Mouse (Mus musculus) stomach, embryonic 14.5 days (tissue): ENCODE measurements around the gene Itpr3. TPM values are rescaled to one million over a fixed set of nuclear protein-coding genes. Genes with fewer than 3 reads are reported as not detected.

Experiments
- ATAC-seq: fragments of 200-750 bp; cut with Nextera tagmentation; 2 replicates; pipeline ENCODE4 v1.8.0; 2017; ENCODE audit warnings: low read depth, moderate TSS enrichment; ENCODE audit not compliant: insufficient number of reproducible peaks, insufficient read depth, low FRiP score
- H3K27ac ChIP-seq: fragments of 300-500 bp; sonication (generic); 2 replicates; pipeline ENCODE4 v1.5.1; 2014; ENCODE audit warnings: mild to moderate bottlenecking, low read length, moderate library complexity, mixed read lengths
- H3K27me3 ChIP-seq: fragments of 300-500 bp; sonication (generic); 2 replicates; pipeline ENCODE4 v1.6.1; 2014; ENCODE audit warnings: low read length, control low read depth, mixed read lengths; ENCODE audit not compliant: control insufficient read depth, insufficient read depth
- H3K36me3 ChIP-seq: fragments of 300-500 bp; sonication (generic); 2 replicates; pipeline ENCODE4 v1.6.1; 2014; ENCODE audit warnings: mild to moderate bottlenecking, control low read depth, low read length, moderate library complexity, mixed read lengths; ENCODE audit not compliant: control insufficient read depth, insufficient read depth
- H3K4me1 ChIP-seq: fragments of 300-500 bp; sonication (generic); 2 replicates; pipeline ENCODE4 v1.6.1; 2014; ENCODE audit warnings: low read length, control low read depth, mixed read lengths; ENCODE audit not compliant: control insufficient read depth, insufficient read depth
- H3K4me2 ChIP-seq: fragments of 300-500 bp; sonication (generic); replicated peaks from 2 replicates; pipeline ENCODE4 v1.6.1; 2014; ENCODE audit warnings: low read depth, low read length, control low read depth
- H3K4me3 ChIP-seq: fragments of 300-500 bp; sonication (generic); 2 replicates; pipeline ENCODE4 v1.5.1; 2014; ENCODE audit warnings: low read depth, low read length, control low read depth
- H3K9ac ChIP-seq: fragments of 300-500 bp; sonication (generic); replicated peaks from 2 replicates; pipeline ENCODE4 v1.6.1; 2014; ENCODE audit warnings: low read depth, mild to moderate bottlenecking, control low read depth, low read length, moderate library complexity, mixed read lengths
- H3K9me3 ChIP-seq: fragments of 300-500 bp; sonication (generic); 2 replicates; pipeline ENCODE4 v1.6.1; 2016; ENCODE audit warnings: low read depth, low read length, control low read depth; ENCODE audit not compliant: control insufficient read depth
- WGBS: fragments of 180-500 bp; shearing (Covaris S2); extraction: QIAGEN DNeasy Blood & Tissue Kit; methylation state at CpG from one replicate; pipeline ENCODE4 v1.1.7; 2014; 5-methylcytosine and 5-hydroxymethylcytosine counted together
- polyA plus RNA-seq: library from polyadenylated mRNA; unstranded; fragments of >200 nt; fragmentation: Nextera tagmentation; extraction: Ambion mirVana; gene quantifications from 2 replicates; pipeline ENCODE4 v1.2.1, GENCODE M21; 2014

The Itpr3 gene
- 11.5 and 13.3 TPM in 2 replicates for polyA plus RNA-seq

DNA sequence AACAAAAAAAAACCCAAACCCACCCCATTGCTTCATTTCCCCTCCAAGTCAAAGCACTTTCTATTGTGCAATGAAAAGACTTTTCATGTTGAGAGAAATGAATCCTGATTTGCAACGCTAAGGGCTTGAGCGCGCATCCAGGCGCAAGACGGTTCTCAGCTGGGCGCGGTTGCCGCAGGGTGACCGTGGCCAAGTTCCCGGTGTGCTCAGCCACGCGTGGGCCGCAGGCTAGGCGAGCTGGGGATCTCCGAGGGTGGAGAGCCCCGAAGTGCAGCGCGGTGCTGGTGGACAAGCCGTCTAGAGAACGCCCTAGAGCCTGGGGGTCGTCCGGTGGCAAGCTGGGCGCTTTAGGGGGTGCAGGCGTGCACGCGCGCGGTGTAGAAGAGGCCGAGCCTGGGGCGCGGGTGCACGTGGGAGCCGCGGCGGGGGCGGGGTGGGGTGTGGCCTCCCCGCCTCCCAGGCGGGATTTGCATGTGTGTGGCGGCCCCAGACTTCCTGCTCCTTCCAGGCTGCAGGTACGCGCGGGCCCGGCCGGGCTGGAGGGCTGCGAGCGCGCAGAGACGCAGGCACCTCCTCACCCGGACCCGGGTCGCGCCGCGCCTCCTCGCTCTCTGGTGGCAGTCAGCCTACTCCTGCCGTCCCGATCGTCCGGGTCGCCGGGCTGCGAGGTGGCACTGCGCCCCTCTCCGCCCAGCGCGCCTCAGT lies at the start of gene Itpr3:
TSS of gene Itpr3 (plus strand) at position 493 of the 705 bp plus-strand sequence.
- Histone ChIP-seq H3K36me3 (no peaks in the 10 kb centered on the region), H3K4me2 (peak within 1 kb of the TSS; percentile 93)
- WGBS: under 1% methylated on average over 60 of the region's 66 CpGs

GRCm38 (mm10) chr17:27008277-27008676 lies 48.8 kb upstream of the Itpr3 start:
- Histone ChIP-seq H3K4me1 (peaks cover 4% of the 10 kb centered on the region; the same call in 1 of the 2 replicates), H3K4me3 (no peak overlapping the region), H3K4me2 (no peak overlapping the region), H3K27me3 (no peaks in the 10 kb centered on the region), H3K27ac (no peak overlapping the region), H3K9me3 (no peaks in the 10 kb centered on the region), H3K36me3 (no peaks in the 10 kb centered on the region), H3K9ac (no peak overlapping the region)
- 68% methylated on average over 2 of the region's 2 CpGs for WGBS
- ATAC-seq: no peak

More for the DNA sequence above, at the start of gene Itpr3:
- peak within 1 kb of the TSS; percentile 89 for H3K27ac ChIP-seq
- peak within 1 kb of the TSS; percentile 58 for H3K9ac ChIP-seq
- peak; percentile 71 for ATAC-seq
- H3K27me3 ChIP-seq: no peaks in the 10 kb centered on the region
- H3K4me3 ChIP-seq: peak within 1 kb of the TSS; percentile 65
- peaks cover 5% of the 10 kb centered on the region; the same call in 1 of the 2 replicates for H3K4me1 ChIP-seq
- H3K9me3 ChIP-seq: no peaks in the 10 kb centered on the region

DNA sequence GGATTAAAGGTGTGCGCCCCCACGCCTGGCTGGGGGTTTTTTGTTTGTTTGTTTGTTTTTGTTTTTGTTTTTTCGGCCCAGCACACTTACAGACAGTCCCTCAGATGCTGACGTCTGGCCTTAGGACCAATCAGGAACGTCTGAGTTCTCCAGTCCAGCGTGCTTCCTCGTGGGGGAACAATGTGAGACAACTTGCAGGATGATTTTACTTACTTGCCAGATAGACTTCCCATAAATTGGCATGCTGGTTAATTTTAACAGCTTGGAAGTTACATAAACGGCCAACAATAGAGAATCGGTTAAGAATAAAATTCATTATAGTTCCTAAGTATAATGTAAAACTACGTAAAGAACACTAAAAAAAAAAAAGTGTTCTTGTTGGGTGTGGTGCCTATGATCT lies 45.9 kb upstream of the Itpr3 start:
- H3K4me3 ChIP-seq: no peak overlapping the region
- no peaks in the 10 kb centered on the region for H3K36me3 ChIP-seq
- WGBS: 88% methylated on average over 10 of the region's 10 CpGs
- H3K27ac ChIP-seq: no peak overlapping the region
- no peak overlapping the region for H3K9ac ChIP-seq
- peaks cover 3% of the 10 kb centered on the region; the same call in 1 of the 2 replicates for H3K4me1 ChIP-seq
- no peaks in the 10 kb centered on the region for H3K9me3 ChIP-seq
- no peak for ATAC-seq
- no peak overlapping the region for H3K4me2 ChIP-seq
- H3K27me3 ChIP-seq: no peaks in the 10 kb centered on the region

GRCm38 (mm10) chr17:27011998-27012672 lies 45.0 kb upstream of the Itpr3 start:
- ATAC-seq: no peak
- H3K9ac ChIP-seq: no peak overlapping the region
- no peaks in the 10 kb centered on the region for H3K36me3 ChIP-seq
- 58% methylated on average over 14 of the region's 14 CpGs for WGBS
- no peak overlapping the region for H3K27ac ChIP-seq
- no peaks in the 10 kb centered on the region for H3K9me3 ChIP-seq
- no peaks in the 10 kb centered on the region; the same call in 1 of the 2 replicates for H3K4me1 ChIP-seq
- H3K27me3 ChIP-seq: no peaks in the 10 kb centered on the region
- no peak overlapping the region for H3K4me2 ChIP-seq
- H3K4me3 ChIP-seq: no peak overlapping the region

- no peaks in the 10 kb centered on the region; the same call in 1 of the 2 replicates for H3K4me1 ChIP-seq
- no peak for ATAC-seq
- WGBS: 18% methylated on average over 6 of the region's 6 CpGs
- H3K4me3 ChIP-seq: no peak overlapping the region
- no peak overlapping the region for H3K9ac ChIP-seq
- no peaks in the 10 kb centered on the region for H3K36me3 ChIP-seq
- H3K27me3 ChIP-seq: no peaks in the 10 kb centered on the region
- peak overlapping the region; percentile 6; the same call in 1 of the 2 replicates for H3K4me2 ChIP-seq
- no peak overlapping the region for H3K27ac ChIP-seq
- H3K9me3 ChIP-seq: no peaks in the 10 kb centered on the region
These were observed 44.2 kb upstream of the Itpr3 start for GRCm38 (mm10) chr17:27012909-27013308.

DNA sequence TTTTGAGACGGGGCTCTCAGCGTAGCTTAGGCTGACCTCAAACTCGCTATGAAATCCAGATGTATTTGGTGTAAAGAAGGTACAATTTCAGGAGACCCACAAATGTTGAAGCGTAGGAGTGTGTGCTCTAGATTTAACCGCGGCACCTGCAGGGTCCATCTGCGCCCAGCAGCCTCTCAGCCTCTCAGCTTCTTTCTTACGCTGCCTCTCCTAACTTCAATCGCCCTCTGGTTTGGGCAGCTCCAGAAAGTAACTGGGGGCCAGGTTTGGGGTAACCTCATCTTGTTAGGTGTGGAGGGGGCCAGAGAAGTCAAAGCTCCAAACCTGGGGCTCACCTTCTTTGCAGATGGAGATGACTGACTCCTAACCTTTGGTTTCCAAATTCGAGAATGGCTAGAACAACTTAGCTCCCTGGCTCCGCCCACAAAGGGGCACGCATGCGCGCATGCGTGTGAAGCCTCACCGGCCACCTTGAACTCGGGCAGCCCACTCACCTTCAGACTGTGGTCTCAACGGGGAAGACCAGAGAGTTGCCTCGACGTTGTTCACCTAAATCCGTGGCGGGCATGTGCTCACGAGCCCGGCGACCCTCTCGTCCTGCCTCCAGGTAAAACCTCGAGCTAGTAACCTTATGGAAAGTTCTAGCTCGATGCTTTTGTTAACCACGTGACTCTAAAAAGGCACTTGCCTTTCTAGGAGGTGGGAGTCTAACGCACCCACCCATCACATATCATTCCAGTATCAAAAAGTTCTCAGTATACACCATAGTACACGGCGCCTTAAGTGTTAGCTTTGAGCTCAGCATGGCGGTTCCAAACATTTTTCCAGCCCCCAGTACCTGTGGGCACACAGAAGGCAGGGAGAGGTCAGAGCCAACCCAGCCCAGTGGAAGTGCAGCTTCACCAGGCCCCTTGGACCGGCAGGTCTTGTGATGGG lies 39.3 kb upstream of the Itpr3 start:
- Histone ChIP-seq H3K4me3 (peak overlapping the region; percentile 54), H3K36me3 (peaks cover 16% of the 10 kb centered on the region), H3K4me2 (peak overlapping the region; percentile 83), H3K27me3 (no peaks in the 10 kb centered on the region), H3K27ac (peak overlapping the region; percentile 7; the same call in 1 of the 2 replicates), H3K9me3 (no peaks in the 10 kb centered on the region), H3K4me1 (peaks cover 5% of the 10 kb centered on the region; the same call in 1 of the 2 replicates), H3K9ac (peak overlapping the region; percentile 36)
- WGBS: 6% methylated on average over 34 of the region's 34 CpGs
- peak; percentile 77 for ATAC-seq

- Histone ChIP-seq H3K36me3 (peaks cover 16% of the 10 kb centered on the region), H3K4me2 (peak overlapping the region; percentile 83), H3K27ac (peak overlapping the region; percentile 7; the same call in 1 of the 2 replicates), H3K9ac (peak overlapping the region; percentile 36), H3K4me3 (peak overlapping the region; percentile 54), H3K4me1 (peaks cover 5% of the 10 kb centered on the region; the same call in 1 of the 2 replicates), H3K27me3 (no peaks in the 10 kb centered on the region), H3K9me3 (no peaks in the 10 kb centered on the region)
- WGBS: 36% methylated on average over 12 of the region's 12 CpGs
- no peak for ATAC-seq
These were observed 38.4 kb upstream of the Itpr3 start for GRCm38 (mm10) chr17:27018555-27019196.
